8 mouse cellular contexts compared by ENCODE assay signal in genomic region chr10:120233655-120234367, GRCm38 (mm10). TPM values are rescaled to one million over a fixed set of nuclear protein-coding genes. Genes with fewer than 3 reads are reported as not detected.
DNase-seq lines count a peak whose midpoint lies in the region; ATAC-seq lines count a peak whose summit lies in the region.

No protein-coding gene starts in this region.

- H3K27ac ChIP-seq in forebrain, embryonic 11.5 days (ENCODE audit: low read depth, low read length): no peak overlapping the region
- H3K27ac ChIP-seq in forebrain, embryonic 12.5 days: no peak overlapping the region
- H3K27ac ChIP-seq in forebrain, embryonic 13.5 days: no peak overlapping the region
- no peak overlapping the region for H3K27ac ChIP-seq in hindbrain, embryonic 13.5 days

- no peak; the same call in 1 of the 2 replicates for ATAC-seq in forebrain, embryonic 11.5 days (replicated peaks; ENCODE audit: low FRiP score)
- ATAC-seq in forebrain, embryonic 12.5 days (ENCODE audit: low FRiP score): no peak
- ATAC-seq in forebrain, embryonic 13.5 days: peak; percentile 36; the same call in 1 of the 2 replicates
- ATAC-seq in hindbrain, embryonic 13.5 days (ENCODE audit: low FRiP score): no peak

- H3K36me3 ChIP-seq in forebrain, embryonic 11.5 days (ENCODE audit: control insufficient read depth, insufficient read depth, low read length): peaks cover 4% of the 10 kb centered on the region; the same call in 1 of the 2 replicates
- peaks cover 21% of the 10 kb centered on the region for H3K36me3 ChIP-seq in forebrain, embryonic 12.5 days (replicated peaks)
- peaks cover 30% of the 10 kb centered on the region for H3K36me3 ChIP-seq in forebrain, embryonic 13.5 days (ENCODE audit: poor library complexity, severe bottlenecking)
- peaks cover 24% of the 10 kb centered on the region for H3K36me3 ChIP-seq in hindbrain, embryonic 13.5 days

- H3K9me3 ChIP-seq in forebrain, embryonic 11.5 days (ENCODE audit: control insufficient read depth, low read length): no peaks in the 10 kb centered on the region
- no peaks in the 10 kb centered on the region for H3K9me3 ChIP-seq in forebrain, embryonic 12.5 days
- H3K9me3 ChIP-seq in forebrain, embryonic 13.5 days (replicated peaks): no peaks in the 10 kb centered on the region
- no peaks in the 10 kb centered on the region for H3K9me3 ChIP-seq in hindbrain, embryonic 13.5 days

- H3K4me3 ChIP-seq in forebrain, embryonic 11.5 days (ENCODE audit: low read depth, low read length): no peak overlapping the region
- no peak overlapping the region for H3K4me3 ChIP-seq in forebrain, embryonic 12.5 days (replicated peaks)
- no peak overlapping the region for H3K4me3 ChIP-seq in forebrain, embryonic 13.5 days
- no peak overlapping the region for H3K4me3 ChIP-seq in hindbrain, embryonic 13.5 days

- H3K4me1 ChIP-seq in forebrain, embryonic 11.5 days (replicated peaks; ENCODE audit: control insufficient read depth, insufficient read depth, low read length): no peaks in the 10 kb centered on the region
- peaks cover 6% of the 10 kb centered on the region; the same call in 1 of the 2 replicates for H3K4me1 ChIP-seq in forebrain, embryonic 12.5 days
- peaks cover 2% of the 10 kb centered on the region for H3K4me1 ChIP-seq in forebrain, embryonic 13.5 days
- H3K4me1 ChIP-seq in hindbrain, embryonic 13.5 days (replicated peaks): peaks cover 6% of the 10 kb centered on the region

- peak; percentile 76 for DNase-seq in forebrain, embryonic 11.5 days (ENCODE audit: low spot score)
- peak; percentile 43 for DNase-seq in adrenal gland, adult 2 months
- peak; percentile 56 to 59 for DNase-seq in left cerebral cortex, postnatal 10 days (ENCODE audit: extremely low spot score in 1 of 2, low spot score in 2 of 2)
- peak; percentile 39 to 74 for DNase-seq in lung, postnatal 4 days
- DNase-seq in spleen, postnatal 4 days (ENCODE audit: low spot score in 2 of 2): peak; percentile 36 to 80

- H3K9ac ChIP-seq in forebrain, embryonic 11.5 days (ENCODE audit: low read length): no peak overlapping the region
- no peak overlapping the region for H3K9ac ChIP-seq in forebrain, embryonic 12.5 days
- no peak overlapping the region for H3K9ac ChIP-seq in forebrain, embryonic 13.5 days
- no peak overlapping the region for H3K9ac ChIP-seq in hindbrain, embryonic 13.5 days

- no peaks in the 10 kb centered on the region for H3K27me3 ChIP-seq in forebrain, embryonic 11.5 days (ENCODE audit: control insufficient read depth, insufficient read depth, low read length)
- no peaks in the 10 kb centered on the region for H3K27me3 ChIP-seq in forebrain, embryonic 12.5 days
- no peaks in the 10 kb centered on the region for H3K27me3 ChIP-seq in forebrain, embryonic 13.5 days
- no peaks in the 10 kb centered on the region for H3K27me3 ChIP-seq in hindbrain, embryonic 13.5 days

- WGBS in forebrain, embryonic 11.5 days: 34% methylated on average over 18 of the region's 18 CpGs
- WGBS in forebrain, embryonic 12.5 days: 33% methylated on average over 18 of the region's 18 CpGs
- 37% methylated on average over 18 of the region's 18 CpGs for WGBS in forebrain, embryonic 13.5 days
- WGBS in hindbrain, embryonic 13.5 days: 33% methylated on average over 18 of the region's 18 CpGs

- intact Hi-C loops in left cerebral cortex, postnatal 10 days (cut with DNase I): no loop called here

- H3K4me2 ChIP-seq in forebrain, embryonic 11.5 days (ENCODE audit: low read depth, low read length, severe bottlenecking): no peak overlapping the region
- H3K4me2 ChIP-seq in forebrain, embryonic 12.5 days: no peak overlapping the region
- no peak overlapping the region for H3K4me2 ChIP-seq in forebrain, embryonic 13.5 days
- H3K4me2 ChIP-seq in hindbrain, embryonic 13.5 days: 0 out of 2 replicates have a peak overlapping the region, but pooled peaks have one; percentile 11

RNA-seq across cellular contexts. Expression of gene Llph, which starts 6.9 kb away (rescaled TPM):
- polyA plus RNA-seq in forebrain, embryonic 11.5 days (2014; fragmentation: Nextera tagmentation; extraction: Ambion mirVana): 57.6 and 59.0 TPM in 2 replicates
- polyA plus RNA-seq in forebrain, embryonic 12.5 days (2016; fragmentation: Nextera tagmentation; extraction: Ambion mirVana): 53.2 and 56.4 TPM in 2 replicates
- 10 to 100 TPM; 22.6 to 32.1 TPM for total RNA-seq in adrenal gland, adult 2 months (2021)
- polyA plus RNA-seq in adrenal gland, adult 2 months (2012; rRNA removed): 1.6 and 2.8 TPM in 2 replicates
- polyA plus RNA-seq in forebrain, embryonic 13.5 days (2015; fragmentation: Nextera tagmentation; extraction: Ambion mirVana): 50.9 and 58.7 TPM in 2 replicates
- polyA plus RNA-seq in hindbrain, embryonic 13.5 days (2015; fragmentation: Nextera tagmentation; extraction: Ambion mirVana): 44.0 and 46.8 TPM in 2 replicates
- total RNA-seq in left cerebral cortex, postnatal 10 days (2021): 10 to 100 TPM; 12.9 to 15.9 TPM

RNA-seq across cellular contexts. Expression of gene Irak3, which starts 31.9 kb away (rescaled TPM):
- 0.33 and 0.49 TPM in 2 replicates for polyA plus RNA-seq in forebrain, embryonic 11.5 days (2014; fragmentation: Nextera tagmentation; extraction: Ambion mirVana)
- polyA plus RNA-seq in forebrain, embryonic 12.5 days (2016; fragmentation: Nextera tagmentation; extraction: Ambion mirVana): 0.38 and 0.51 TPM in 2 replicates
- total RNA-seq in adrenal gland, adult 2 months (2021): 1 to 10 TPM; 3.4 to 4.4 TPM
- polyA plus RNA-seq in adrenal gland, adult 2 months (2012; rRNA removed): 1.4 and 1.6 TPM in 2 replicates
- polyA plus RNA-seq in forebrain, embryonic 13.5 days (2015; fragmentation: Nextera tagmentation; extraction: Ambion mirVana): 0.11 and 0.13 TPM in 2 replicates
- polyA plus RNA-seq in hindbrain, embryonic 13.5 days (2015; fragmentation: Nextera tagmentation; extraction: Ambion mirVana): 0.36 and 0.48 TPM in 2 replicates
- under 1 TPM; 0.30 to 0.73 TPM for total RNA-seq in left cerebral cortex, postnatal 10 days (2021)

RNA-seq across cellular contexts. Expression of gene Tmbim4, which starts 32.4 kb away (rescaled TPM):
- polyA plus RNA-seq in forebrain, embryonic 11.5 days (2014; fragmentation: Nextera tagmentation; extraction: Ambion mirVana): 74.0 and 77.6 TPM in 2 replicates
- polyA plus RNA-seq in forebrain, embryonic 12.5 days (2016; fragmentation: Nextera tagmentation; extraction: Ambion mirVana): 61.6 and 66.9 TPM in 2 replicates
- 100 to 1,000 TPM; 146 TPM for total RNA-seq in adrenal gland, adult 2 months (2021)
- polyA plus RNA-seq in adrenal gland, adult 2 months (2012; rRNA removed): 487 and 538 TPM in 2 replicates
- polyA plus RNA-seq in forebrain, embryonic 13.5 days (2015; fragmentation: Nextera tagmentation; extraction: Ambion mirVana): 78.4 and 87.2 TPM in 2 replicates
- polyA plus RNA-seq in hindbrain, embryonic 13.5 days (2015; fragmentation: Nextera tagmentation; extraction: Ambion mirVana): 106 and 107 TPM in 2 replicates
- 10 to 100 TPM; 60.2 to 60.9 TPM for total RNA-seq in left cerebral cortex, postnatal 10 days (2021)

Comparison
In these comparisons a context has a peak if more than half of its experiments do, and no peak if none do; other contexts are left out.
1. RNA of gene Llph, which starts 6.9 kb away (polyA plus RNA-seq): 57.6 to 59.0 TPM in forebrain, embryonic 11.5 days, 50.9 to 58.7 TPM in forebrain, embryonic 13.5 days, 53.2 to 56.4 TPM in forebrain, embryonic 12.5 days and 44.0 to 46.8 TPM in hindbrain, embryonic 13.5 days; 1.6 to 2.8 TPM in adrenal gland, adult 2 months; every median in the first group is over 10 times any median in the second.
2. Peak in every context shown above with its lines, with median percentiles within 50 percentile points of each other: DNase-seq.